18 mouse cellular contexts compared by ENCODE assay signal in genomic region chrX:11894280-11894662, GRCm38 (mm10).
DNase-seq lines count a peak whose midpoint lies in the region; ATAC-seq and TF ChIP-seq lines count a peak whose summit lies in the region.
"Had no signal": no experiment of that assay in that cellular context is flagged by ENCODE, and none has a peak within 500 bp of the region (broad histone marks: within the 10 kb centered on the region; RNA-seq: fewer than 3 reads in every experiment).

No protein-coding gene starts in this region.

- no peak for ATAC-seq in kidney, embryonic 15.5 days (replicated peaks; ENCODE audit: low FRiP score)
- 0 out of 2 replicates have a peak, but pooled peaks have one; percentile 11 for ATAC-seq in common myeloid progenitor, adult 5-6 weeks (replicated peaks; ENCODE audit: low read depth, poor library complexity, severe bottlenecking)
- ATAC-seq in midbrain, embryonic 16.5 days = peak; percentile 69; the same call in 1 of the 2 replicates

- H3K4me3 ChIP-seq in heart, embryonic 10.5 days = no peak overlapping the region
- H3K4me3 ChIP-seq in kidney, embryonic 15.5 days (replicated peaks) = no peak overlapping the region
- H3K4me3 ChIP-seq in kidney, adult 2 months (ENCODE audit: insufficient read depth, low read depth, low read length) = no peak overlapping the region
- no peak overlapping the region for H3K4me3 ChIP-seq in midbrain, embryonic 16.5 days (ENCODE audit: low read depth, low read length)
- H3K4me3 ChIP-seq: embryonic facial prominence, embryonic 10.5 days; erythroblast, embryonic 14.5 days; gastrocnemius, adult 2 months; heart, adult 2 months; limb, embryonic 15.5 days; neural tube, embryonic 12.5 days had no signal

- H3K27ac ChIP-seq in heart, embryonic 10.5 days = peak overlapping the region; percentile 52
- peak overlapping the region; percentile 18; the same call in 1 of the 2 replicates for H3K27ac ChIP-seq in kidney, embryonic 15.5 days
- H3K27ac ChIP-seq in kidney, adult 2 months (ENCODE audit: insufficient read depth, low read depth, low read length) = no peak overlapping the region
- H3K27ac ChIP-seq in midbrain, embryonic 16.5 days (ENCODE audit: low read length) = peak overlapping the region; percentile 66; the same call in 1 of the 2 replicates
- H3K27ac ChIP-seq: embryonic facial prominence, embryonic 10.5 days; heart, adult 2 months; limb, embryonic 15.5 days; neural tube, embryonic 12.5 days had no signal

- no peak overlapping the region for H3K4me2 ChIP-seq in kidney, embryonic 15.5 days
- H3K4me2 ChIP-seq in midbrain, embryonic 16.5 days (ENCODE audit: low read length) = no peak overlapping the region
- H3K4me2 ChIP-seq: limb, embryonic 15.5 days; neural tube, embryonic 12.5 days had no signal

- no peak for TF ChIP-seq POLR2A in kidney, adult 2 months (IDR thresholded peaks at IDR 0.05; ENCODE audit: low read depth, low read length)

- TF ChIP-seq CTCF in kidney, adult 2 months (conservative IDR thresholded peaks at IDR 0.05; ENCODE audit: insufficient read depth, insufficient read length, low read depth, low read length) = no peak

- H3K9ac ChIP-seq in kidney, embryonic 15.5 days = no peak overlapping the region
- H3K9ac ChIP-seq in midbrain, embryonic 16.5 days (ENCODE audit: low read depth, low read length) = no peak overlapping the region
- H3K9ac ChIP-seq: limb, embryonic 15.5 days; neural tube, embryonic 12.5 days had no signal

- no peaks in the 10 kb centered on the region for H3K36me3 ChIP-seq in heart, embryonic 10.5 days
- H3K36me3 ChIP-seq in kidney, embryonic 15.5 days = no peaks in the 10 kb centered on the region
- H3K36me3 ChIP-seq in kidney, adult 2 months (ENCODE audit: control insufficient read depth, insufficient read depth, low read length) = no peaks in the 10 kb centered on the region
- no peaks in the 10 kb centered on the region for H3K36me3 ChIP-seq in midbrain, embryonic 16.5 days (ENCODE audit: control insufficient read depth, insufficient read depth, low read length)
- H3K36me3 ChIP-seq: embryonic facial prominence, embryonic 10.5 days; limb, embryonic 15.5 days; neural tube, embryonic 12.5 days had no signal

- H3K27me3 ChIP-seq in heart, embryonic 10.5 days (ENCODE audit: insufficient read depth, poor library complexity, severe bottlenecking) = peaks cover 75% of the 10 kb centered on the region
- peaks cover 45% of the 10 kb centered on the region for H3K27me3 ChIP-seq in kidney, embryonic 15.5 days
- no peaks in the 10 kb centered on the region for H3K27me3 ChIP-seq in kidney, adult 2 months (replicated peaks; ENCODE audit: control insufficient read depth, insufficient read depth, low read length)
- H3K27me3 ChIP-seq in midbrain, embryonic 16.5 days (ENCODE audit: control insufficient read depth, insufficient read depth, low read depth, low read length) = peaks cover 4% of the 10 kb centered on the region; the same call in 1 of the 2 replicates
- H3K27me3 ChIP-seq: CH12.LX had no signal

- H3K9me3 ChIP-seq in heart, embryonic 10.5 days = no peaks in the 10 kb centered on the region
- no peaks in the 10 kb centered on the region for H3K9me3 ChIP-seq in kidney, embryonic 15.5 days (replicated peaks)
- no peaks in the 10 kb centered on the region for H3K9me3 ChIP-seq in midbrain, embryonic 16.5 days (replicated peaks; ENCODE audit: control insufficient read depth, low read length, poor library complexity, severe bottlenecking)
- H3K9me3 ChIP-seq: embryonic facial prominence, embryonic 10.5 days; limb, embryonic 15.5 days; neural tube, embryonic 12.5 days had no signal

- peaks cover 34% of the 10 kb centered on the region for H3K4me1 ChIP-seq in heart, embryonic 10.5 days
- peaks cover 21% of the 10 kb centered on the region for H3K4me1 ChIP-seq in kidney, embryonic 15.5 days
- no peaks in the 10 kb centered on the region for H3K4me1 ChIP-seq in kidney, adult 2 months (ENCODE audit: control insufficient read depth, insufficient read depth, low read length)
- H3K4me1 ChIP-seq in midbrain, embryonic 16.5 days (ENCODE audit: control insufficient read depth, insufficient read depth, low read length) = peaks cover 9% of the 10 kb centered on the region
- H3K4me1 ChIP-seq: neural tube, embryonic 12.5 days had no signal

- no peak for DNase-seq in heart, embryonic 10.5 days (ENCODE audit: low spot score)
- DNase-seq in heart, adult 18-20 months = no peak
- no peak for DNase-seq in kidney, adult 2 months
- DNase-seq in left cerebral cortex, adult 8-10 months (ENCODE audit: low spot score in 2 of 2) = no peak
- DNase-seq: adrenal gland, adult 2 months; cerebellum, postnatal 25 days; gastrocnemius, adult 2 months; heart, adult 2 months; kidney, adult 11 months; right cerebral cortex, postnatal 14 days had no signal

- WGBS in heart, embryonic 10.5 days = 54% methylated on average over 5 of the region's 6 CpGs
- WGBS in kidney, embryonic 15.5 days = 33% methylated on average over 5 of the region's 6 CpGs
- 56% methylated on average over 5 of the region's 6 CpGs for WGBS in kidney, adult 2 months
- WGBS in midbrain, embryonic 16.5 days = 43% methylated on average over 5 of the region's 6 CpGs
